In the genomic region with DNA sequence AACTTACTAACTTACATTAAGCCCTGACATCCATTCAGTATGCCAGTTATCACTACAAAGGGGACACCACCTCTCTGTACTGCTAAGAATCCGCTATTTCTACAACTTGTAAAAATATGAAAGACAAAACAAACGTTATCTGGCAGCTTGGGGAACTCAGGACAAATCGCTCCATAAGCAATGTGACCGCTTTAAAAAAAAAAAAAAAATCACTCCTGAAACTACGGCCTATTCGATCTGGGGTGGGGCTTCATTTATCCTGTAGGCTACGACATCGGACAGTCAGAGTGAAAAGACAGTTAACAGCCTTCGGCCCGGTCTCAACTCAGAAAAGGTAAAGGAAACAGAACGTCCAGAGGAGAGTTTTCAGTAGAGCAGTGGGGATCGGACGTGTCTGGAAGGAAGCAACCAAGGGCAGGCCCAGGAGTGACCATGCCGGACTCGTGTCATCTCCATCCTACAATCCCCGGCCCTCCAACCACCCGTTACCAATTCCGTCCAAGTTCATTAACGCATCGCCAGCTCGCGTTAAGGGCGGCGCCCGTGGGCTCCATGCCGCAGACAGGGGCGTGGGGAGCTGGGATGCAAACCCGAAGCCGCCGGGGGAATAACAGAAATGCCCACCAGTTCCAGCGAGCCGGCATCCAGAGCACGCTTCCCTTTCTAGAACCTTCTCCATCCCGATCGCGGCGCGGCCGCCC, we compare ENCODE assay signal across 8 mouse cellular contexts. TPM values are rescaled to one million over a fixed set of nuclear protein-coding genes. Genes with fewer than 3 reads are reported as not detected.
DNase-seq lines count a peak whose midpoint lies in the region; ATAC-seq and TF ChIP-seq lines count a peak whose summit lies in the region.

No protein-coding gene starts in this region.

- ATAC-seq in embryonic facial prominence, embryonic 11.5 days (replicated peaks; ENCODE audit: insufficient number of reproducible peaks, low FRiP score, low TSS enrichment, low read depth), result peak; percentile 21; the same call in 1 of the 2 replicates
- peak; percentile 65; the same call in 1 of the 2 replicates for ATAC-seq in hindbrain, embryonic 16.5 days
- no peak for ATAC-seq in midbrain, embryonic 12.5 days (ENCODE audit: low FRiP score, low read depth)
- ATAC-seq in monocyte, adult 5-6 weeks (replicated peaks; ENCODE audit: insufficient number of reproducible peaks, low FRiP score, low TSS enrichment, poor library complexity, severe bottlenecking), result no peak; the same call in 1 of the 2 replicates

- no peak for TF ChIP-seq CTCF in kidney, adult 2 months (conservative IDR thresholded peaks at IDR 0.05; ENCODE audit: insufficient read depth, insufficient read length, low read depth, low read length)

- in situ Hi-C loops in ES-E14 (cut with MboI; ENCODE audit: low sequenced_read_pairs in 2 of 2, unreplicated experiment in 2 of 2), result no loop called here

- no peak for TF ChIP-seq POLR2A in kidney, adult 2 months (IDR thresholded peaks at IDR 0.05; ENCODE audit: low read depth, low read length)

- no peaks in the 10 kb centered on the region for H3K9me3 ChIP-seq in ES-E14 (ENCODE audit: control insufficient read depth, insufficient read depth, low read depth, low read length)
- no peaks in the 10 kb centered on the region for H3K9me3 ChIP-seq in embryonic facial prominence, embryonic 11.5 days (replicated peaks; ENCODE audit: control insufficient read depth, low read length)
- H3K9me3 ChIP-seq in hindbrain, embryonic 16.5 days (ENCODE audit: control insufficient read depth, low read length), result no peaks in the 10 kb centered on the region
- no peaks in the 10 kb centered on the region for H3K9me3 ChIP-seq in midbrain, embryonic 12.5 days

- peak overlapping the region; percentile 99 for H3K9ac ChIP-seq in ES-E14 (ENCODE audit: insufficient read depth, low read depth, low read length, poor library complexity, severe bottlenecking)
- peak overlapping the region; percentile 88 for H3K9ac ChIP-seq in embryonic facial prominence, embryonic 11.5 days (replicated peaks; ENCODE audit: low read length)
- H3K9ac ChIP-seq in hindbrain, embryonic 16.5 days (ENCODE audit: low read depth, low read length), result peak overlapping the region; percentile 96
- H3K9ac ChIP-seq in midbrain, embryonic 12.5 days (replicated peaks), result peak overlapping the region; percentile 93

- peak overlapping the region; percentile 46 for H3K4me2 ChIP-seq in embryonic facial prominence, embryonic 11.5 days (ENCODE audit: low read depth, low read length)
- H3K4me2 ChIP-seq in hindbrain, embryonic 16.5 days (ENCODE audit: low read length), result peak overlapping the region; percentile 80
- H3K4me2 ChIP-seq in midbrain, embryonic 12.5 days (replicated peaks), result peak overlapping the region; percentile 77

- no peak for DNase-seq in kidney, adult 2 months
- DNase-seq in kidney, adult 11 months, result no peak
- no peak for DNase-seq in ES-E14 (ENCODE audit: low read depth, low spot score)
- DNase-seq in embryonic facial prominence, embryonic 11.5 days (ENCODE audit: low spot score), result no peak
- DNase-seq in thymus, postnatal 10 days (ENCODE audit: low spot score in 2 of 2), result no peak

- peaks cover 8% of the 10 kb centered on the region; the same call in 1 of the 2 replicates for H3K4me1 ChIP-seq in kidney, adult 2 months (ENCODE audit: control insufficient read depth, insufficient read depth, low read length)
- H3K4me1 ChIP-seq in ES-E14 (ENCODE audit: control insufficient read depth in 2 of 2, insufficient read depth in 2 of 2, low read length in 2 of 2, poor library complexity in 1 of 2), result no peaks in the 10 kb centered on the region
- no peaks in the 10 kb centered on the region for H3K4me1 ChIP-seq in embryonic facial prominence, embryonic 11.5 days (ENCODE audit: control insufficient read depth, insufficient read depth, low read length)
- peaks cover 15% of the 10 kb centered on the region for H3K4me1 ChIP-seq in hindbrain, embryonic 16.5 days (ENCODE audit: control insufficient read depth, insufficient read depth, low read depth, low read length)
- peaks cover 20% of the 10 kb centered on the region for H3K4me1 ChIP-seq in midbrain, embryonic 12.5 days

- peak overlapping the region; percentile 85 for H3K4me3 ChIP-seq in kidney, adult 2 months (ENCODE audit: insufficient read depth, low read depth, low read length)
- peak overlapping the region; percentile 73 to 96 for H3K4me3 ChIP-seq in ES-E14 (ENCODE audit: insufficient read depth in 1 of 2, low read depth in 1 of 2, low read length in 2 of 2, poor library complexity in 1 of 2, severe bottlenecking in 1 of 2)
- H3K4me3 ChIP-seq in embryonic facial prominence, embryonic 11.5 days (ENCODE audit: low read depth, low read length), result peak overlapping the region; percentile 75
- peak overlapping the region; percentile 84 for H3K4me3 ChIP-seq in hindbrain, embryonic 16.5 days (ENCODE audit: low read length)
- peak overlapping the region; percentile 89 for H3K4me3 ChIP-seq in midbrain, embryonic 12.5 days

- H3K27ac ChIP-seq in kidney, adult 2 months (ENCODE audit: insufficient read depth, low read depth, low read length), result peak overlapping the region; percentile 65
- H3K27ac ChIP-seq in ES-E14 (ENCODE audit: insufficient read depth, low read depth, low read length, poor library complexity, severe bottlenecking), result peak overlapping the region; percentile 76
- H3K27ac ChIP-seq in embryonic facial prominence, embryonic 11.5 days (replicated peaks; ENCODE audit: low read depth, low read length), result peak overlapping the region; percentile 39; the same call in 1 of the 2 replicates
- H3K27ac ChIP-seq in hindbrain, embryonic 16.5 days (ENCODE audit: low read depth, low read length), result peak overlapping the region; percentile 86
- H3K27ac ChIP-seq in midbrain, embryonic 12.5 days (replicated peaks), result peak overlapping the region; percentile 81

- H3K27me3 ChIP-seq in kidney, adult 2 months (replicated peaks; ENCODE audit: control insufficient read depth, insufficient read depth, low read length), result no peaks in the 10 kb centered on the region
- no peaks in the 10 kb centered on the region for H3K27me3 ChIP-seq in embryonic facial prominence, embryonic 11.5 days (ENCODE audit: control insufficient read depth, insufficient read depth, low read length)
- no peaks in the 10 kb centered on the region for H3K27me3 ChIP-seq in hindbrain, embryonic 16.5 days (replicated peaks; ENCODE audit: control insufficient read depth, insufficient read depth, low read length)
- H3K27me3 ChIP-seq in midbrain, embryonic 12.5 days, result no peaks in the 10 kb centered on the region

- 1% methylated on average over 39 of the region's 39 CpGs for WGBS in kidney, adult 2 months
- 1% methylated on average over 39 of the region's 39 CpGs for WGBS in embryonic facial prominence, embryonic 11.5 days
- under 1% methylated on average over 38 of the region's 39 CpGs for WGBS in hindbrain, embryonic 16.5 days
- under 1% methylated on average over 39 of the region's 39 CpGs for WGBS in midbrain, embryonic 12.5 days

- peaks cover 1% of the 10 kb centered on the region for H3K36me3 ChIP-seq in kidney, adult 2 months (ENCODE audit: control insufficient read depth, insufficient read depth, low read length)
- H3K36me3 ChIP-seq in ES-E14 (ENCODE audit: control insufficient read depth, insufficient read depth, low read length, poor library complexity, severe bottlenecking), result peaks cover 25% of the 10 kb centered on the region
- H3K36me3 ChIP-seq in embryonic facial prominence, embryonic 11.5 days (replicated peaks; ENCODE audit: control insufficient read depth, insufficient read depth, low read depth, low read length), result peaks cover 3% of the 10 kb centered on the region; the same call in 1 of the 2 replicates
- H3K36me3 ChIP-seq in hindbrain, embryonic 16.5 days (ENCODE audit: control insufficient read depth, insufficient read depth, low read length), result peaks cover 20% of the 10 kb centered on the region
- peaks cover 39% of the 10 kb centered on the region for H3K36me3 ChIP-seq in midbrain, embryonic 12.5 days

TF ChIP-seq in ES-E14, 5 proteins besides CTCF, POLR2A, EP300 and RAD21:
- TF ChIP-seq ZNF384 (IDR thresholded peaks at IDR 0.05; ENCODE audit: low read depth, low read length) (peak; percentile 69; the same call in 1 of the 2 replicates), HCFC1 (IDR thresholded peaks at IDR 0.05; ENCODE audit: borderline replicate concordance, insufficient read depth, low read length) (no peak)

RNA-seq across cellular contexts. Expression of gene Cct8, which starts 0.6 kb away (rescaled TPM):
- polyA plus RNA-seq in kidney, adult 2 months (2012; rRNA removed), result 24.4 and 40.3 TPM in 2 replicates
- 271 and 355 TPM in 2 replicates for total RNA-seq in ES-E14 (2012; rRNA removed)
- polyA plus RNA-seq in embryonic facial prominence, embryonic 11.5 days (2014; fragmentation: Nextera tagmentation; extraction: Ambion mirVana), result 707 and 756 TPM in 2 replicates
- 395 and 404 TPM in 2 replicates for polyA plus RNA-seq in hindbrain, embryonic 16.5 days (2015; fragmentation: Nextera tagmentation; extraction: Ambion mirVana)
- 528 and 533 TPM in 2 replicates for polyA plus RNA-seq in midbrain, embryonic 12.5 days (2016; fragmentation: Nextera tagmentation; extraction: Ambion mirVana)
- 261 to 324 TPM (median 313 TPM) in 3 replicates for total RNA-seq in monocyte, adult 5-6 weeks (2017)

RNA-seq across cellular contexts. Expression of gene Usp16, which starts 40.6 kb away (rescaled TPM):
- 19.5 and 20.6 TPM in 2 replicates for polyA plus RNA-seq in kidney, adult 2 months (2012; rRNA removed)
- total RNA-seq in ES-E14 (2012; rRNA removed), result 47.1 and 51.0 TPM in 2 replicates
- polyA plus RNA-seq in embryonic facial prominence, embryonic 11.5 days (2014; fragmentation: Nextera tagmentation; extraction: Ambion mirVana), result 42.4 and 44.2 TPM in 2 replicates
- polyA plus RNA-seq in hindbrain, embryonic 16.5 days (2015; fragmentation: Nextera tagmentation; extraction: Ambion mirVana), result 41.4 and 42.8 TPM in 2 replicates
- 41.2 and 41.3 TPM in 2 replicates for polyA plus RNA-seq in midbrain, embryonic 12.5 days (2016; fragmentation: Nextera tagmentation; extraction: Ambion mirVana)
- total RNA-seq in monocyte, adult 5-6 weeks (2017), result 132 to 219 TPM (median 192 TPM) in 3 replicates

RNA-seq across cellular contexts. Expression of gene Rwdd2b, which starts 54.7 kb away (rescaled TPM):
- 9.8 and 13.1 TPM in 2 replicates for polyA plus RNA-seq in kidney, adult 2 months (2012; rRNA removed)
- 3.2 and 4.6 TPM in 2 replicates for total RNA-seq in ES-E14 (2012; rRNA removed)
- 12.7 and 14.7 TPM in 2 replicates for polyA plus RNA-seq in embryonic facial prominence, embryonic 11.5 days (2014; fragmentation: Nextera tagmentation; extraction: Ambion mirVana)
- 16.3 and 16.5 TPM in 2 replicates for polyA plus RNA-seq in hindbrain, embryonic 16.5 days (2015; fragmentation: Nextera tagmentation; extraction: Ambion mirVana)
- polyA plus RNA-seq in midbrain, embryonic 12.5 days (2016; fragmentation: Nextera tagmentation; extraction: Ambion mirVana), result 10.0 and 11.7 TPM in 2 replicates
- 3.3 to 6.3 TPM (median 5.7 TPM) in 3 replicates for total RNA-seq in monocyte, adult 5-6 weeks (2017)

RNA-seq across cellular contexts. Expression of gene Map3k7cl, which starts 58.0 kb away (rescaled TPM):
- 33.0 and 37.0 TPM in 2 replicates for polyA plus RNA-seq in kidney, adult 2 months (2012; rRNA removed)
- not detected in 2 replicates for total RNA-seq in ES-E14 (2012; rRNA removed)
- polyA plus RNA-seq in embryonic facial prominence, embryonic 11.5 days (2014; fragmentation: Nextera tagmentation; extraction: Ambion mirVana), result not detected in 2 replicates
- 0.25 TPM in 1 of 2 replicates, not detected in the other for polyA plus RNA-seq in hindbrain, embryonic 16.5 days (2015; fragmentation: Nextera tagmentation; extraction: Ambion mirVana)
- polyA plus RNA-seq in midbrain, embryonic 12.5 days (2016; fragmentation: Nextera tagmentation; extraction: Ambion mirVana), result not detected in 2 replicates
- total RNA-seq in monocyte, adult 5-6 weeks (2017), result not detected in 3 replicates

Comparison
In these comparisons a context has a peak if more than half of its experiments do, and no peak if none do; other contexts are left out.
1. ATAC-seq: peak in embryonic facial prominence, embryonic 11.5 days (single experiment) and hindbrain, embryonic 16.5 days (single experiment); none in midbrain, embryonic 12.5 days (single experiment) and monocyte, adult 5-6 weeks (single experiment).
2. Peak in every context shown above with its lines, with median percentiles within 50 percentile points of each other: H3K27ac ChIP-seq, H3K4me3 ChIP-seq, H3K9ac ChIP-seq and H3K4me2 ChIP-seq.